Mouse (Mus musculus) fat pad, adult 2 months (tissue): ENCODE measurements around the gene Fos.

Source experiments
- DNase-seq: peaks from one replicate; pipeline ENCODE4 v3.0.0-alpha.2; 2011; ENCODE audit warnings: low read depth, low spot score; ENCODE audit errors: extremely low read depth

Fos gene

DNA sequence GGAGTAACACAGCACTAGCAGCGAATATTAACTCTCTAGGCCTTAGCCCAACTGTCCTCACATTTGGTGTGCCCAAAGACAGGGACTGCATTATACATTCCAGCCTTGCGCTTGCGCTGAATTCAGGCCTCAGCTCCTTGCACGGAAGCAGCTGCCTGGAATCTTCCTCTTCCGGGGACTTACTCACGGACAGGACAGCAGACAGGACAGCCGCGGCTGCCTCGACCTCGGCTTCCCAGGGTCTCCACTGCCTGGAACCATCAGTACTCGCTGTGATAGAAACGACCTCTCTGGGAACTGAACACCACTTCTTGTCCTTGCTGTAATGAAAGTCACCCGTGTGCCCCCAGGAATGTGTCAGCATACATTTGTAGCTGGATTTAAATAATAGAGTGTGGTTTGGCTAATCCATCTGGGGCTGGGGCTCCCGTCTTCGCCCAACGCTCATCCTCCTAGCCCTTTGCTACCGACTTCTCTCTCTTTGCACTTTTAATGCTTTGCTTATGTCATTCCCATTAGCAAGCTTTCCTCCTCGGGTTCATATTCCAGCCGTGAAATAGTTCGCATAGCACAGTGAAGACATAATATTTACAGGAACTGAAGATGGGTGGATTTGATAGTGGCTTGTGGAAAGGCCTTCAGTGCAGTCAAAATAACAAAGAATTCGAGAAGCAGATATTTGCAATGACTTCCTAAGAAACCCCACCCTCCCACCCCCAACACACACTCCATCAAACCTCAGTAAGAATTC is 11.6 kb upstream of the Fos start:
- DNase-seq: no peak

DNA sequence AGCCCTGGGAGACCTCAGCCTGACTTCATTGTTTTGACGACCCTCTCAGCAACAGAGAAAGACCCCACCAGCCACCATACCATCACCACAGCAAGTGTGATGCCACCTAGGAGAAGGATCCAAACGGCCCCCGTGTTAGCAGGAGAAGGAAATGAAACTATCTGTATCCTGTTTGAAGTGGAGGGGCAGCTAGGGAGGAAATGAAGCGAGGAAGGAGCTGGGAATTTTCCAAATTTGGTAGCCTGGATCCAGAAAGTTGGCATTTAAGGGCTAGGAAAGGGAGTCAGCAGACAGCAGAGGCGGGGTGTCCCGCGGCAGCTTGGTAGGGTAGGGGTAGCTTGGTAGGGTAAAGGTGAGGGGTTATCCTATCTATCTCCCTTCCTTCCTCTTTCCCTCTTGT is 10.9 kb upstream of the Fos start:
- no peak for DNase-seq

DNA sequence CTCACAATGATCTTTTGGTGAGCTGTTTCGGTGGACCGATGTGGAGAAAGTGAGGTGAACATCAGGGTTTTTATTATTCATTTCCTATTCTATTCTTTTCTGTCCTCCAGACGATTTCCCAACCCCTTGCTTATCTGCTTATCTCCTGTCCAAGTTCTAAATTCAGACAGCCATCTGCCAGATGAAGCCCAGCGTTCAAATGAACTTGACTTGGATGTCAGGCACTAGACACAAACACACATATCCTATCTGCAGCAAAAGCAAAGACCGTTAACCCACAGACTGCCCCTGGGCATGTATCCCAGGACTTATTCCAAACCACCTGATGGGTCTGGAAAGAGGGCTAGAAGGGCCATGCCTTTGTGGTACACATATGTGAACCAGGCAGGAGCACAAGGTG is 9.3 kb upstream of the Fos start:
- DNase-seq: no peak

DNA sequence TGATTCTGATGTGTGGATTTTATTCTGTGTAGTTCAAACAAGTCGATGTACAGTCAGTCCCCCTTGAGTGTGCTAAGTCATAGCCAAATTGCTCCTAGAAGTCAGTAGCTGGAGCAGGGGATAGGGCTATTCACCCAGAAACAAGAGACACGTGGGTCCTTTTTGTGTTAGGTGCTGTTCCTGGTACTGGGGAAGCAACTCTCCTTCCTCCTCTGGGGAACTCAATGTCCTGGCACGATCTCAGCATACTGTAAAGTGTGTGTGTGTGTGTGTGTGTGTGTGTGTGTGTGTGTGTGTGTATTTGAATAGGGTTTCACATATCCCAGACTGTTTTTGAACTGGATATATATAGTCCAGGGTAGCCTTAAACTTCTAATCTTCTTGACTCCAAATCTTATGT is 8.8 kb upstream of the Fos start:
- no peak for DNase-seq

DNA sequence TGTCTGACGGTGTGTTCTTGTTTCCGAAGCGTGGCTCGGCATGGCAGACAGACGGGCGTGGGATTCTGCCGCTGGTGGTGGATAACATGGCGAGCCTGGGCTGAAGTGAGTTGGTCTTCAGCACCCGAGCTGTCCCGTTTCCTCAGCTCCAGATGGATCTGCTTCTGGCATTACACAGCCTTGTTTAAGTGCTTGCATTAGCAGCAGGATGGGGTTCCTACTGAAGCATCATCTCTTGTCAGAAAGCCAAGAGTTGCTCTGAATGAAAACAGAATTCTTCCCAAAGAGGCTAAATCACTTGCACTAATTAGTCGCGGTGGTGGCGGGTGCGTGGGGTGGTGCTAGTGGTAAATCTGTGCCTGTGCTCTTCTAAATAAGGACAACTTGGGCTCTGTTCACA is 5.8 kb upstream of the Fos start:
- DNase-seq: no peak

DNA sequence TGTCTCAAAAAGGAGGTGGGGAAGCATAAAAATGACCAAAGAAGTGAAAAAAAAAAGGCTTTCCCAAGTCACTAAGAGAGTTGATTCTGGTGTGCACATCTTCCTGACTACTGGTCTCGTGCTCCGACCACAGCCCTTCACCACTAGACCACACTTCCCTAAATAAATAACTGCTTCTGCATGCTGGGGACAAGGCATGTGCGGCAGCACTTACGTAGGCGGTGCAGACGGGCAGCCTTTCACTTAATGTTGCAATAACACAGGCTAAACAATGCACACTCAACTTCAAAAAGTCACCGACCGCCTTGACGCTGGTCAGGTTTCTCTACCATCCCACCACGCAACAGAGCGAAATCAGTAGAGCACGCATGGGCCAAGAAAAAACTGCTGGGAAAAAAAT is 5.0 kb upstream of the Fos start:
- DNase-seq: no peak

DNA sequence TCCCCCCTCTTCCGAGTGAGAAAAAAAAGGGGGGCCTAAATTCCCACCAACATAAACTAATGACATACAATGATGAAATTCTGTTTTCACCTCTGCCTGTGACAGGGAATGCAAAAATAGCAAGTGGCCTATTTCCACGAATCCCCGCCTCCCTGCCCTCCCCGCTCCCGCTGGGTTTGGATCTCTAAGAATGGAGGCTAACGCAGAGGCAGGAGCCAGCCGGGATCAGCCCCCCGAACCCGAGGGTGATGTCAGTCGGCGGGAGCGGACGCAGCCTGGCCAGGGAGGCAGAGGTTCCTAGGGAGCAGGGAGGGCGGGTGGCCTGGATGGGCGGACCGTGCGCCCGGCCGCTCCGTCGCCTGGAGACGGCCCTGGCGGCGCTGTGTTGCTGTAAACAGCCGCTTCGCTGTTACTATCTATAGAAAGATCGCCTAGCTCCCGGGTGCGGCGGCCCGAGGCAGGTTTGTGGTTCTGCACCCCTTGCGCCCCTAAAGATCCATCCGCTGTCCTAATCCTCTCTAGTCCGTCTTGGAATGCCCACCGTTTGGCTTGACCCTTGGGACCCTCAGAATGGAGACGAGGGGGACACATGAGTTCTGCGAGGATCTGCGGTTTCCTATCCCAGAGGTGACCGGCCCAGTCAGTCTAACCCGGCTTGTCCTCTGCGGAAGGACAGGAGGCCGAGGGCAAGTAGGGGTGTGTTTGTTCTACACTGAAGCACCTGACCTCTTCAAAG is 1.6 kb upstream of the Fos start:
- no peak for DNase-seq

DNA sequence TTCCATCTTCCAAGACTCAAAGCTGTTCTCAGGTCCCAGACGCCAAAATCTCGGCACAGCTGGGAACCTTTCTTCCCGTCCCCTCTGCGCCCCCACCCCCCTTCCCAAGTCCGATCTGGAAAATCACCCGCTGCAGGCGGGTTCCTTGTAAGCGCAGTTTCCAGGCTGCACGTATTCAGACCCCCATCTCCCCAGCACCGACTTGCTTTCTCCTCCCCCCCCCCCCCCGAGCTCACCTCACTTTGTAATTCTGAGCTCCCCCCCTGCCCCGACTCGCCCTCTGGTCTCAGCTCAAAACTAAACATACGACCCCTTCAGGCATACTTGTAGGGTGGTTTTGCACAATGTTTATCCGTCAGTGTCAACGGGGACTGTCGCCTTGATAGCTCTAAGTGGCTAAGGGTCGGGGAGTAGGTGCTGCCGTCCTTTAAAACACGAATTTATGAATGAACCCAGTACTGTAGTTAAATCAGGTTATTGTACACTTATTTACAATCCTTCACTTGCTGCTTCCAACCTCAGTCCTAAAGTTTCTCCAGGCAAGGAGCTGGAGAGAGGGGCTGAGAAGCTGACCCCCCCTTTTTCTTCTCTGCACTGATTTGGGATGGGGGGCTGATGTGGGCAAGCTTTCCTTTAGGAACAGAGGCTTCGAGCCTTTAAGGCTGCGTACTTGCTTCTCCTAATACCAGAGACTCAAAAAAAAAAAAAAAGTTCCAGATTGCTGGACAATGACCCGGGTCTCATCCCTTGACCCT is 857 bp upstream of the Fos start:
- DNase-seq: no peak

DNA sequence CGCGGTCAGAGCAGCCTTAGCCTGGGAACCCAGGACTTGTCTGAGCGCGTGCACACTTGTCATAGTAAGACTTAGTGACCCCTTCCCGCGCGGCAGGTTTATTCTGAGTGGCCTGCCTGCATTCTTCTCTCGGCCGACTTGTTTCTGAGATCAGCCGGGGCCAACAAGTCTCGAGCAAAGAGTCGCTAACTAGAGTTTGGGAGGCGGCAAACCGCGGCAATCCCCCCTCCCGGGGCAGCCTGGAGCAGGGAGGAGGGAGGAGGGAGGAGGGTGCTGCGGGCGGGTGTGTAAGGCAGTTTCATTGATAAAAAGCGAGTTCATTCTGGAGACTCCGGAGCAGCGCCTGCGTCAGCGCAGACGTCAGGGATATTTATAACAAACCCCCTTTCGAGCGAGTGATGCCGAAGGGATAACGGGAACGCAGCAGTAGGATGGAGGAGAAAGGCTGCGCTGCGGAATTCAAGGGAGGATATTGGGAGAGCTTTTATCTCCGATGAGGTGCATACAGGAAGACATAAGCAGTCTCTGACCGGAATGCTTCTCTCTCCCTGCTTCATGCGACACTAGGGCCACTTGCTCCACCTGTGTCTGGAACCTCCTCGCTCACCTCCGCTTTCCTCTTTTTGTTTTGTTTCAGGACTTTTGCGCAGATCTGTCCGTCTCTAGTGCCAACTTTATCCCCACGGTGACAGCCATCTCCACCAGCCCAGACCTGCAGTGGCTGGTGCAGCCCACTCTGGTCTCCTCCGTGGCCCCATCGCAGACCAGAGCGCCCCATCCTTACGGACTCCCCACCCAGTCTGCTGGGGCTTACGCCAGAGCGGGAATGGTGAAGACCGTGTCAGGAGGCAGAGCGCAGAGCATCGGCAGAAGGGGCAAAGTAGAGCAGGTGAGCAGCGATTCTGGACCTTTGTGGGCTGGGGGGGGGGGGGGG is 875 bp downstream of the Fos start:
- DNase-seq: no peak

DNA sequence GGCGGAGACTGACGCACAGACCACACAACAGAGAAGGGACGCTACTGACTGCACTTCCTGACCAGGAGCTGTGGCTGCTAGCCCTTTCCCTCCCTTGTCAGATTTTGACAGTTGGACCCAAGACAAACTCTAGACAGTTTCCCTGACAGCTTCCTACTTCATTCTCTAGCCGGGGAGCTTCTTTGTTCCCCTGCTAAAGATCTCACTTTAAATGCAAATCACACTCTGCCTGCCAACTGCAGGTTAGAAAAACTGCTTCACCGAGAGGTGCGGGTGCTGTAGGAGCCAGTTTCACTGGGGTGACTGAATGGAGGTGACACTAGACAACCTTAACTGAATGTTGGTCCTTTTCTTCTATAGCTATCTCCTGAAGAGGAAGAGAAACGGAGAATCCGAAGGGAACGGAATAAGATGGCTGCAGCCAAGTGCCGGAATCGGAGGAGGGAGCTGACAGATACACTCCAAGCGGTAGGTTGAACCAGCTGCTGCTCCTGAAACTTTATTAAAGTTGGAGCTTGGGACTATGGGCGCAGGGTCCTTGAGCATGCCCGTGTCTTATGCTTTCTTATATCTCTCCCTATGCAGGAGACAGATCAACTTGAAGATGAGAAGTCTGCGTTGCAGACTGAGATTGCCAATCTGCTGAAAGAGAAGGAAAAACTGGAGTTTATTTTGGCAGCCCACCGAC is 1.7 kb downstream of the Fos start:
- no peak for DNase-seq

DNA sequence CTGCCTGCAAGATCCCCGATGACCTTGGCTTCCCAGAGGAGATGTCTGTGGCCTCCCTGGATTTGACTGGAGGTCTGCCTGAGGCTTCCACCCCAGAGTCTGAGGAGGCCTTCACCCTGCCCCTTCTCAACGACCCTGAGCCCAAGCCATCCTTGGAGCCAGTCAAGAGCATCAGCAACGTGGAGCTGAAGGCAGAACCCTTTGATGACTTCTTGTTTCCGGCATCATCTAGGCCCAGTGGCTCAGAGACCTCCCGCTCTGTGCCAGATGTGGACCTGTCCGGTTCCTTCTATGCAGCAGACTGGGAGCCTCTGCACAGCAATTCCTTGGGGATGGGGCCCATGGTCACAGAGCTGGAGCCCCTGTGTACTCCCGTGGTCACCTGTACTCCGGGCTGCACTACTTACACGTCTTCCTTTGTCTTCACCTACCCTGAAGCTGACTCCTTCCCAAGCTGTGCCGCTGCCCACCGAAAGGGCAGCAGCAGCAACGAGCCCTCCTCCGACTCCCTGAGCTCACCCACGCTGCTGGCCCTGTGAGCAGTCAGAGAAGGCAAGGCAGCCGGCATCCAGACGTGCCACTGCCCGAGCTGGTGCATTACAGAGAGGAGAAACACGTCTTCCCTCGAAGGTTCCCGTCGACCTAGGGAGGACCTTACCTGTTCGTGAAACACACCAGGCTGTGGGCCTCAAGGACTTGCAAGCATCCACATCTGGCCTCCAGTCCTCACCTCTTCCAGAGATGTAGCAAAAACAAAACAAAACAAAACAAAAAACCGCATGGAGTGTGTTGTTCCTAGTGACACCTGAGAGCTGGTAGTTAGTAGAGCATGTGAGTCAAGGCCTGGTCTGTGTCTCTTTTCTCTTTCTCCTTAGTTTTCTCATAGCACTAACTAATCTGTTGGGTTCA is 2.5 kb downstream of the Fos start:
- no peak for DNase-seq

DNA sequence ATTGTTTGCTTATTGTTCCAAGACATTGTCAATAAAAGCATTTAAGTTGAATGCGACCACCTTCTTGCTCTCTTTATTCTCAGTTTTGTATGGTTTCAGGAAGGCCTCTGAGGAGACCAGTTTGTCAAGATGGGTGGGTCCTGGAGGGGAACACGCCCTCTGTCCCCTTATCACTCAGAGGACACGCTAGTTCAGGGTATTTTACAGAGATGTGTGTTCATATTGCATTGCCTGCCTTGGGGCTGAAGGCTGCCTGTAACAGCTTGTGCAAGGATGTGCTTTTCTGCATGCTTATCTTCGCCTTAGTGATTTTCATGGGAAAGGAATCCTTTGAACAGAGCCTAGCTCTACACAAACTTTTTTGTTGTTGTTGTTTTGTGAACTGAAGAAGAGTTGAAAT is 3.5 kb downstream of the Fos start:
- no peak for DNase-seq

DNA sequence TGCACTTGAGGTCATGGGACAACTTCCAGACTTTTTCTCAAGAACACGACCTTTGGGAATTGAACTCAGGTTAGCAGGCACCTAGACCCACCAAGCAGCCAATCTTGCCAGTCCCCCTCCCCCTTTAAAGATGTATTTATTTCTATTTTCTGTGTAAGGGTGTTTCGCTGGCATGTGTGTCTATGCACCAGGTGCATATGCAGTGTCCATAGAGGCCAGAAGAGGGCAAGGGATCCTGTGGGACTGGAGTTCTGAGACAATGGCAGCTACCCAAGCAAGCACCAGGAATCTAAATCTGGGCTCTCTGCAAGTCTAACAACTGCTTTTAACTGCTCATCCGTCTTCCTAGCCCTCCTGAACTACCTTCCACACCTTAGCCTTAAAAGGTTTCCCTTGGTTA is 4.1 kb downstream of the Fos start:
- DNase-seq: no peak

DNA sequence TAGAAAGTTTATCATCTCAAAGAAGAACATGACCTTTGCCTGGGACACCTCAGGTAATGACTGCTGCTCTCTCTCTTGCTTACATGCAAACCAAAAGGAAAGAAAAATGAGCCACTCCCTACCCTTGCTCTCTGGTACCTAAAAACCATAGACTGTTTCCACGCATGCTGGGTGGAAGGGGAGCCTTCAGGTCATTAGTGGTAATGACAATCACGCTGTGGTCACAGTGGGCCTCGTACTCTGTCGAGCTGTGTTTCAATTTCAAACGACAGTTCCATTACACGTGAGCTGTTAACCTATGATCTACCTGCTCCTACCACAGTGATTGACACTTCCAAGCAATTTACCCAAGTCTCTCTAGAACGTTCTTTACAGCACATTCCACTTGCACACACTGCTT is 5.0 kb downstream of the Fos start:
- no peak for DNase-seq

DNA sequence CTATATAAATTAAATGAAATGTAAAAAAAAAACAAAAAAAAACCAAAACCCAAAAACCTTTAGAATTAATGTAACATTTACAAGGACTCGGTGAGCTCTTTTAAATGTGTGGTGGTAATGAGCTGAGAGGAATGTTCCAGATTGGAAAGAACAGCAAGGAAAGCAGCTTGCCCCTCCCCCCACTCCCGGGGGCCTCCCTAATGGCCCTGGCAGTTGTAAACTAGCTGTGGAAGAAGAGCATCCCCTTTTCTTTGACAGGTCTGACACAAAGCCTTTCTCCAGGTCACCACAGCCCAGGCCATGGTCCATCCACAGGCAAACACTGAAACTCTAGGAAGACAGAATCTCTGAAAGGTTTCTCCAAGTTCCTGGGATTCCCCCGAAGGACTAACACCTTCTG is 5.5 kb downstream of the Fos start:
- DNase-seq: no peak

DNA sequence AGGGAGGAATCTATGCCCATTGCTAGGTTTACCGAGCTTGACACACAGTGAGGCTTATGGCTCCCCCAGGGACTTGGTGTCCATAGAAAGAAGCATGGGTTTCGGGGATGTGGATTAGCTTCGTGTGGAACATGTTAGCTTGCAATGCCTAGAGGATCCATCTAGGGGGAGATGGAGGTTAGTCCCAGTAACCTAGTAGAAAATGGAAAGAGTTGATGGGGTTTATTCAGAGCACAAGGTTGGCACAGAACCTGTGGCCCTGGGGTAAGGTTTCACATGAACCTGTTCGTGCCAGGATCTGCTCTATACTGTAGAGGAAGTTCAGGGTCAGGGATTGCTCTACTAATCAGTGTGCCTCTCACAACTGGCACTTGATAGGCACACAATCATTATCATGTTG is 9.5 kb downstream of the Fos start:
- no peak for DNase-seq

DNA sequence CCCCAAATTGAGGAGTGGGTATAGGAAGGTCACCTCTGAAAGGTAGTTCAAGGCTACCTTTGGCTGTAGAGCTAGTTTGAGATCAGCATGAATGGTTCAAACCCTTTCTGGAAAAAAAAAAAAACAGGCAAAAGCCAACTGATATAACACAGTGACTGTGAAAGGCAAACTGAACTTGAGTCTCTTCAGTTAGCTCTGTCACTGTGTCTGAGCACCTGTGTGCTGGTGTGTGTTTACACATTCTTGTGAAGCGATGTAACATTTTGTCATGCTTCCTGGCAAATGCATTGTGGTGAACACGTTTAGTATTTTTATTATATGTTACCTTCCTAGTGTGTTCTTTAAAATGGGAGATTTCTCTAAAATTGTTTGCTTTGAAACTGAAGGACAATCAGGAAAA is 11.0 kb downstream of the Fos start:
- no peak for DNase-seq

DNA sequence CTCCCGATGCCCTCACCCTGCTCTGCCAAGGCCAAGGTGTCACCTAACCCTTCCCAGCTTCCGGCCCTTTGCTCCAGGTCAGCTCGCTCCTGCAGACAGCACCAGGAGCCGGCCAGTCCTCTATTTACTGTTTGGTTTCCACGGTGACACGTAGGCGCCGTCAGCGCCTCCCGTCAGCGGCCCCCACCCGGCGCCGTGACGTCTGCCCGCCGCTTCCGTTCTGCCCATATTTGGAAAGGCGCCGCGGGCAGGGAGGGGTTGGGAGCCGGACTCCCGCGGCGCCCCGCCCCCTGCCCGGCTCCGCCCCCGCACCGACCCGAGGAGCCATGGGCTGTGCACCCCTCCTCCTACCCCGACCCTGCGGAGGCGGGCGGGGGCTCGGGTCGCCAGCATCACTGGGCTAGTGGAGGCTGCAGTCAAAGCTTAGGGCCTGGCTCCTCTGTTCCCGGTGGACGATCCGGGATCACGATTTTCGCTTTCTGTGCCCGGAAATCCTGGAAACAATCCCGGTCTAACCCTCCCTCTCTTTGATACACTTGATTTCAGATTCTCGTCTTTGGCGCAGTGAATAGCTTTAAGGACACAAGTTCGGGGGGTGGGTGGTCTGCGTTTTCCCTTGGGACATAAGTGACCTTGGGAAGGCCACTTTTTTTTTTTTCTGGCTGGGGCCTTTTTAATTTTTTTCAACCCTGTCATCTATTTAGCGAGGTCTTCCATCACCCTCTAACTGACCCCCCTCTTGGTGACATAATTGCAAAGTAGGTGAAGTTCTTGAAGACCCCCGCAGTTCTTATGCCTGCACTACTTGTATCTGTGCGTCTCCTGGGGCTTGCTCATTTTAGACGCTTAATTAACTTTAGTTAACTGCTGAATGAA is 12.4 kb downstream of the Fos start:
- DNase-seq: no peak

DNA sequence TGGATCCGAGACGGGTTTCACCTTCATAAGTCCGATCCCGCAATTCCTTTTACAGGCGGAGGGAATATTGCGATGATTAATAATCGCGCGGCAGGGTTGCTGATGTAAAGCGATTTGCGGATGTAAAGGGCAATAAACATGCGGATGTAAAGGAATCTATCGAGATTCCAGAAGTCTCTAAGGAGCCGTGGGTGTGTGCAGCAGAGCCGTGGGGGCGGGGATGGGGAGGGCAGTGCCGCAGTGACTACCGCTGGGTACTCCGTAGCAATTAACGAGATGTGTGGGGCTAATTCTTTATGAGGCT is 13.0 kb downstream of the Fos start:
- no peak for DNase-seq
